Mouse (Mus musculus): ENCODE measurements around the gene Cpt1b. TPM values are rescaled to one million over a fixed set of nuclear protein-coding genes. Genes with fewer than 3 reads are reported as not detected.

Gene Cpt1b
- total RNA-seq, 1 experiment: 2.7 TPM

GRCm38 (mm10) chr15:89398146-89398545 is 27.5 kb downstream of the Cpt1b start:
- Histone ChIP-seq H3K9ac (ENCODE audit: insufficient read depth, low read depth, low read length, poor library complexity, severe bottlenecking) (no peak overlapping the region), H3K27ac (ENCODE audit: insufficient read depth, low read depth, low read length, poor library complexity, severe bottlenecking) (no peak overlapping the region), H3K4me3 (ENCODE audit: insufficient read depth in 1 of 2, low read depth in 1 of 2, low read length in 2 of 2, poor library complexity in 1 of 2, severe bottlenecking in 1 of 2) (no peak overlapping the region), H3K36me3 (ENCODE audit: control insufficient read depth, insufficient read depth, low read length, poor library complexity, severe bottlenecking) (no peaks in the 10 kb centered on the region), H3K4me1 (ENCODE audit: control insufficient read depth in 2 of 2, insufficient read depth in 2 of 2, low read length in 2 of 2, poor library complexity in 1 of 2) (peaks cover 0 to 5% of the 10 kb centered on the region in 2 experiments; a peak in 1 of 4 replicates), H3K9me3 (ENCODE audit: control insufficient read depth, insufficient read depth, low read depth, low read length) (no peaks in the 10 kb centered on the region)
- TF ChIP-seq HCFC1 (IDR thresholded peaks at IDR 0.05; ENCODE audit: borderline replicate concordance, insufficient read depth, low read length): no peak
- in situ Hi-C loops (cut with MboI; ENCODE audit: low sequenced_read_pairs in 2 of 2, unreplicated experiment in 2 of 2): no loop called here
- no peak for DNase-seq (ENCODE audit: low read depth, low spot score)

GRCm38 (mm10) chr15:89396883-89397282 is 28.8 kb downstream of the Cpt1b start:
- in situ Hi-C loops (cut with MboI; ENCODE audit: low sequenced_read_pairs in 2 of 2, unreplicated experiment in 2 of 2): no loop called here
- H3K36me3 ChIP-seq (ENCODE audit: control insufficient read depth, insufficient read depth, low read length, poor library complexity, severe bottlenecking): no peaks in the 10 kb centered on the region
- H3K27ac ChIP-seq (ENCODE audit: insufficient read depth, low read depth, low read length, poor library complexity, severe bottlenecking): no peak overlapping the region
- no peak overlapping the region for H3K9ac ChIP-seq (ENCODE audit: insufficient read depth, low read depth, low read length, poor library complexity, severe bottlenecking)
- peaks cover 0 to 5% of the 10 kb centered on the region in 2 experiments; a peak in 1 of 4 replicates for H3K4me1 ChIP-seq (ENCODE audit: control insufficient read depth in 2 of 2, insufficient read depth in 2 of 2, low read length in 2 of 2, poor library complexity in 1 of 2)
- no peak for DNase-seq (ENCODE audit: low read depth, low spot score)
- H3K4me3 ChIP-seq (ENCODE audit: insufficient read depth in 1 of 2, low read depth in 1 of 2, low read length in 2 of 2, poor library complexity in 1 of 2, severe bottlenecking in 1 of 2): no peak overlapping the region
- TF ChIP-seq ZNF384 (IDR thresholded peaks at IDR 0.05; ENCODE audit: low read depth, low read length) (no peak), ZC3H11A (IDR thresholded peaks at IDR 0.05; ENCODE audit: borderline replicate concordance, low read depth, low read length) (no peak), CHD2 (IDR thresholded peaks at IDR 0.05; ENCODE audit: low read depth, low read length) (no peak), MAFK (IDR thresholded peaks at IDR 0.05; ENCODE audit: insufficient read depth, low read depth, low read length) (no peak), HCFC1 (IDR thresholded peaks at IDR 0.05; ENCODE audit: borderline replicate concordance, insufficient read depth, low read length) (no peak)
- no peaks in the 10 kb centered on the region for H3K9me3 ChIP-seq (ENCODE audit: control insufficient read depth, insufficient read depth, low read depth, low read length)

GRCm38 (mm10) chr15:89390081-89390480 is 35.6 kb downstream of the Cpt1b start:
- H3K9me3 ChIP-seq (ENCODE audit: control insufficient read depth, insufficient read depth, low read depth, low read length): no peaks in the 10 kb centered on the region
- TF ChIP-seq ZNF384 (IDR thresholded peaks at IDR 0.05; ENCODE audit: low read depth, low read length) (no peak), ZC3H11A (IDR thresholded peaks at IDR 0.05; ENCODE audit: borderline replicate concordance, low read depth, low read length) (no peak), MAFK (IDR thresholded peaks at IDR 0.05; ENCODE audit: insufficient read depth, low read depth, low read length) (no peak), HCFC1 (IDR thresholded peaks at IDR 0.05; ENCODE audit: borderline replicate concordance, insufficient read depth, low read length) (no peak), CHD2 (IDR thresholded peaks at IDR 0.05; ENCODE audit: low read depth, low read length) (no peak)
- in situ Hi-C loops (cut with MboI; ENCODE audit: low sequenced_read_pairs in 2 of 2, unreplicated experiment in 2 of 2): no loop called here
- no peak overlapping the region for H3K9ac ChIP-seq (ENCODE audit: insufficient read depth, low read depth, low read length, poor library complexity, severe bottlenecking)
- H3K4me1 ChIP-seq (ENCODE audit: control insufficient read depth in 2 of 2, insufficient read depth in 2 of 2, low read length in 2 of 2, poor library complexity in 1 of 2): peaks cover 0 to 6% of the 10 kb centered on the region in 2 experiments; a peak in 1 of 4 replicates
- H3K27ac ChIP-seq (ENCODE audit: insufficient read depth, low read depth, low read length, poor library complexity, severe bottlenecking): no peak overlapping the region
- no peak for DNase-seq (ENCODE audit: low read depth, low spot score)
- H3K36me3 ChIP-seq (ENCODE audit: control insufficient read depth, insufficient read depth, low read length, poor library complexity, severe bottlenecking): no peaks in the 10 kb centered on the region
- H3K4me3 ChIP-seq (ENCODE audit: insufficient read depth in 1 of 2, low read depth in 1 of 2, low read length in 2 of 2, poor library complexity in 1 of 2, severe bottlenecking in 1 of 2): no peak overlapping the region

- no peak for TF ChIP-seq ZNF384 (IDR thresholded peaks at IDR 0.05; ENCODE audit: low read depth, low read length)
- TF ChIP-seq HCFC1 (IDR thresholded peaks at IDR 0.05; ENCODE audit: borderline replicate concordance, insufficient read depth, low read length): no peak
- no peak for TF ChIP-seq MAFK (IDR thresholded peaks at IDR 0.05; ENCODE audit: insufficient read depth, low read depth, low read length)
- no peak for TF ChIP-seq ZC3H11A (IDR thresholded peaks at IDR 0.05; ENCODE audit: borderline replicate concordance, low read depth, low read length)
- no peak for TF ChIP-seq CHD2 (IDR thresholded peaks at IDR 0.05; ENCODE audit: low read depth, low read length)
- in situ Hi-C loops (cut with MboI; ENCODE audit: low sequenced_read_pairs in 2 of 2, unreplicated experiment in 2 of 2): no loop called here
- H3K4me1 ChIP-seq (ENCODE audit: control insufficient read depth in 2 of 2, insufficient read depth in 2 of 2, low read length in 2 of 2, poor library complexity in 1 of 2): peaks cover 0 to 6% of the 10 kb centered on the region in 2 experiments; a peak in 1 of 4 replicates
- no peaks in the 10 kb centered on the region for H3K9me3 ChIP-seq (ENCODE audit: control insufficient read depth, insufficient read depth, low read depth, low read length)
- DNase-seq (ENCODE audit: low read depth, low spot score): no peak
- no peaks in the 10 kb centered on the region for H3K36me3 ChIP-seq (ENCODE audit: control insufficient read depth, insufficient read depth, low read length, poor library complexity, severe bottlenecking)
- no peak overlapping the region for H3K27ac ChIP-seq (ENCODE audit: insufficient read depth, low read depth, low read length, poor library complexity, severe bottlenecking)
- peak overlapping the region; percentile 12 to 39; a peak in 2 of 4 replicates for H3K4me3 ChIP-seq (ENCODE audit: insufficient read depth in 1 of 2, low read depth in 1 of 2, low read length in 2 of 2, poor library complexity in 1 of 2, severe bottlenecking in 1 of 2)
- H3K9ac ChIP-seq (ENCODE audit: insufficient read depth, low read depth, low read length, poor library complexity, severe bottlenecking): no peak overlapping the region
Measured at GRCm38 (mm10) chr15:89387127-89387526, 38.5 kb downstream of the Cpt1b start.

- no peaks in the 10 kb centered on the region for H3K36me3 ChIP-seq (ENCODE audit: control insufficient read depth, insufficient read depth, low read length, poor library complexity, severe bottlenecking)
- TF ChIP-seq HCFC1 (IDR thresholded peaks at IDR 0.05; ENCODE audit: borderline replicate concordance, insufficient read depth, low read length): no peak
- no peaks in the 10 kb centered on the region for H3K9me3 ChIP-seq (ENCODE audit: control insufficient read depth, insufficient read depth, low read depth, low read length)
- no peak within 1 kb of the TSS for H3K27ac ChIP-seq (ENCODE audit: insufficient read depth, low read depth, low read length, poor library complexity, severe bottlenecking)
- peaks cover 1 to 6% of the 10 kb centered on the region in 2 experiments; a peak in 1 of 4 replicates for H3K4me1 ChIP-seq (ENCODE audit: control insufficient read depth in 2 of 2, insufficient read depth in 2 of 2, low read length in 2 of 2, poor library complexity in 1 of 2)
- no peak for DNase-seq (ENCODE audit: low read depth, low spot score)
- H3K9ac ChIP-seq (ENCODE audit: insufficient read depth, low read depth, low read length, poor library complexity, severe bottlenecking): peak within 1 kb of the TSS; percentile 39; the same call in 1 of the 2 replicates
- peak within 1 kb of the TSS; percentile 44 to 59; a peak in 3 of 4 replicates for H3K4me3 ChIP-seq (ENCODE audit: insufficient read depth in 1 of 2, low read depth in 1 of 2, low read length in 2 of 2, poor library complexity in 1 of 2, severe bottlenecking in 1 of 2)
- in situ Hi-C loops (cut with MboI; ENCODE audit: low sequenced_read_pairs in 2 of 2, unreplicated experiment in 2 of 2): no loop called here
Measured at GRCm38 (mm10) chr15:89384617-89385016, 41.0 kb downstream of the Cpt1b start, which contains the start of gene Klhdc7b. Klhdc7b (plus strand) TSS chr15:89384917.
